Mouse (Mus musculus): ENCODE results near the gene Vhl. TPM values are rescaled to one million over a fixed set of nuclear protein-coding genes. Genes with fewer than 3 reads are reported as not detected.
A peak's percentile ranks its signal among the peaks of the same experiment; 100 is the strongest.

The Vhl gene
- total RNA-seq (2021) = 1 to 10 TPM; 8.3 to 8.6 TPM
- polyA plus RNA-seq (2012; rRNA removed) = 11.2 and 12.0 TPM in 2 replicates
- long read RNA-seq, transcript Vhl-201 (3 exons, 2,792 nt) = major isoform, 22 of 23 reads
- long read RNA-seq, partial matches to known transcripts = 0 of 23 reads
- long read RNA-seq, other reads (novel, unspliced or antisense) = 1 of 23 reads

DNA sequence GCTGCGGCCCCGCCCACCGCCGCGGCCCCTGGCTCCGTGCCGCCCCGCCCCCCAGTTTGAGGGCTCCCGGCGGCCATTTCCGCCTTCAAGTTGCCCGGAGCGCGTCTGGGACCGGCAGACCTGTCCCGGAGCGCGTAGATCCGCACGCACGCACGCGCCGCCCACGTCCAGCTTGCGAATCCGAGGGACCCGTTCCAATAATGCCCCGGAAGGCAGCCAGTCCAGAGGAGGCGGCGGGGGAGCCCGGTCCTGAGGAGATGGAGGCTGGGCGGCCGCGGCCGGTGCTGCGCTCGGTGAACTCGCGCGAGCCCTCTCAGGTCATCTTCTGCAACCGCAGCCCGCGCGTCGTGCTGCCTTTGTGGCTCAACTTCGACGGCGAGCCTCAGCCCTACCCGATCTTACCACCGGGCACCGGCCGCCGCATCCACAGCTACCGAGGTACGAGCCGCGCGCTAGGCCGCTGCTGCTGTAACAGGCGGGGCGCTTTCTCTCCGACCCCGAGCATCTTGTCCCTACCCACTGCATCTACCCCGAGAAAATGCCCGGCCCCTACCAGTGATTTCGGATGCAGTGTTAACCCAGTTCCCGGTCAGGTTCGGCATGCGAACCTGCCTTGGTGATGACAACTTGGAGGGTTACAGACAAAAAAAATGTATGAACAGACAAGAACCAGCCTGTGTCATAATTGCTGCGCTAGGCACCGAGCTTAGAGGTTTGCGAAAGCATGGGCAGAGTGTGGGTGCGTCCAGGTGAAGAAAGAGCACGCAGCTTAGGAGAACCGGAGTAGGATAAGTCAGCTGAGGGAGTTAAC is at the start of gene Vhl:
Vhl (plus strand) TSS at position 19 of the 811 bp plus-strand sequence.
- Histone ChIP-seq H3K4me3 (peak within 1 kb of the TSS; percentile 91), H3K27ac (peak within 1 kb of the TSS; percentile 85), H3K9ac (ENCODE audit: low read depth, low read length) (peak within 1 kb of the TSS; percentile 84), H3K27me3 (ENCODE audit: control insufficient read depth, insufficient read depth, low read length) (no peaks in the 10 kb centered on the region), H3K4me1 (ENCODE audit: control insufficient read depth, insufficient read depth, low read length) (peaks cover 5% of the 10 kb centered on the region), H3K79me2 (replicated peaks; ENCODE audit: control insufficient read depth, insufficient read depth, low read length) (no peaks in the 10 kb centered on the region), H3K36me3 (ENCODE audit: control insufficient read depth, insufficient read depth, low read length) (no peaks in the 10 kb centered on the region)
- TF ChIP-seq CTCF (IDR thresholded peaks at IDR 0.05) (peak; percentile 54), POLR2A (IDR thresholded peaks at IDR 0.05; ENCODE audit: insufficient read depth, low read depth, low read length) (peak; percentile 52; the same call in 1 of the 2 replicates), EP300 (IDR thresholded peaks at IDR 0.05; ENCODE audit: insufficient read depth, low read depth, low read length) (no peak)
- intact Hi-C loops (cut with DNase I) = loop anchor here (1.0 to 5.0 kb wide), 3 partner anchors 20 to 387 kb away; partner anchors contain the start of genes Brk1, Emc3, Fancd2 and Mtmr14
- 2% methylated on average over 73 of the region's 76 CpGs for WGBS
- DNase-seq = peak; percentile 93 to 94

DNA sequence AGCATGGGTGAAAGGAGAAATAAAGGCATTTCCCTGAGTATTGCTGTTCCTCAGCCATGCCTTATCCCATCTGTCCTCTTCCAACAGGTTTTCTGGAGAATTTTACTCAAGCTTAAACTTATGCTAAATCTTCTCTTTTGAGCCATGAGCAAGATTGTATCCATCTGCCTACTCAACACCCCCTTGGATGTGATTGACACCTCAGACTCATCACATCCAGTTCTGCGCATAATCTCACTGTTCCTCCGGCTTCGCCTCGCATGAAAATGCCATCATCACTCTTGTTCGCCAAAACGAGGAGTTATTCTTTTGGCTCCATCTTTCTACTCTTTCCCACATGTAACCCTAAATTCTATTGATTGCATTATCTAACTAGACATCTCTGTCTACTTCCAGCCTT is 47.7 kb upstream of the Vhl start:
- Histone ChIP-seq H3K27me3 (ENCODE audit: control insufficient read depth, insufficient read depth, low read length) (no peaks in the 10 kb centered on the region), H3K9ac (ENCODE audit: low read depth, low read length) (no peak overlapping the region), H3K4me1 (ENCODE audit: control insufficient read depth, insufficient read depth, low read length) (no peaks in the 10 kb centered on the region), H3K36me3 (ENCODE audit: control insufficient read depth, insufficient read depth, low read length) (no peaks in the 10 kb centered on the region), H3K79me2 (replicated peaks; ENCODE audit: control insufficient read depth, insufficient read depth, low read length) (no peaks in the 10 kb centered on the region), H3K4me3 (no peak overlapping the region), H3K27ac (no peak overlapping the region)
- DNase-seq = no peak
- intact Hi-C loops (cut with DNase I) = no loop called here
- WGBS = 92% methylated on average over 6 of the region's 6 CpGs
- TF ChIP-seq POLR2A (IDR thresholded peaks at IDR 0.05; ENCODE audit: insufficient read depth, low read depth, low read length) (no peak), CTCF (IDR thresholded peaks at IDR 0.05) (no peak), EP300 (IDR thresholded peaks at IDR 0.05; ENCODE audit: insufficient read depth, low read depth, low read length) (no peak)

DNA sequence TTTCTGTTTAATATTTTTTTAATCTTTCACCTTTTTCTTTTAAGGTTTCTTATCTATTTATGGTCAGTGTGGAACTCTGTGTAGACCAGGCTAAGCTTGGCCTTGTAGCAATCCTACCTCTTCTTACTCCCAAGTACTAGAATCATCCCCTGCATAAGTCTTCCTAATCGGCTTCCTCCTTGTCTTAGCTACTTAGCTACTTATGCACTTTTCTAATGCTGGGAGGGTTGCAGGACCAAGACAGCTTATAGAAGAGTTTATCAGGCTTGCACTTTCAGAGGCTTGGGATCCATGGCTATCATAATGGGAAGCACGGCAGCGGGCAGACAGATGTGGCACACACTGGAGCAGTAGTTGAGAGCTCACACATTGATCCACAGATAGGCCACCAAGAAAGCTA is 44.5 kb upstream of the Vhl start:
- WGBS = 93% methylated on average over 3 of the region's 3 CpGs
- intact Hi-C loops (cut with DNase I) = no loop called here

DNA sequence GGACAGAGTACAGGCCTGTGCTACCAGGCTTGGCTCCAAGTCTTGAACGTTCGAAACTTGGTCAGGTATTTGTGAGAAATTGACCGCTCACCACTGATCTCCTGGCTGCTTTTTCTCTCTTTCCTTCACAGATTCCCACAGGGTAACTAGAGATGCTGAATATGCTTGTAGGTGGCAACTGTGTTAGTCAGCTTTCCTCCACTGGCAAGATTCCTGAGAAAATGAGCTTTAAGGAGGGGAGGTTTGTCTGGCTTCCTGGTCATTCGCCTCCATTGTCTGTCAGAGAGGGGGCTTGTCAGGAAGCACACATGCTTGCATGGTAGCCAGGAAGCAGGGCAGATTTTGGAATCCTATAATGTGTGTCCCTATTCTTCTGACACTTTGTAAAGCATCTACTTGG is 40.7 kb upstream of the Vhl start:
- intact Hi-C loops (cut with DNase I) = no loop called here
- Histone ChIP-seq H3K27ac (no peak overlapping the region), H3K79me2 (replicated peaks; ENCODE audit: control insufficient read depth, insufficient read depth, low read length) (no peaks in the 10 kb centered on the region), H3K27me3 (ENCODE audit: control insufficient read depth, insufficient read depth, low read length) (no peaks in the 10 kb centered on the region), H3K36me3 (ENCODE audit: control insufficient read depth, insufficient read depth, low read length) (no peaks in the 10 kb centered on the region), H3K4me1 (ENCODE audit: control insufficient read depth, insufficient read depth, low read length) (no peaks in the 10 kb centered on the region), H3K9ac (ENCODE audit: low read depth, low read length) (no peak overlapping the region), H3K4me3 (no peak overlapping the region)
- TF ChIP-seq POLR2A (IDR thresholded peaks at IDR 0.05; ENCODE audit: insufficient read depth, low read depth, low read length) = no peak
- TF ChIP-seq EP300 (IDR thresholded peaks at IDR 0.05; ENCODE audit: insufficient read depth, low read depth, low read length) = no peak
- TF ChIP-seq CTCF (IDR thresholded peaks at IDR 0.05) = no peak
- no peak for DNase-seq
- WGBS = 80% methylated on average over 4 of the region's 4 CpGs

More for the DNA sequence above, 44.5 kb upstream of the Vhl start:
- Histone ChIP-seq H3K27ac (no peak overlapping the region), H3K36me3 (ENCODE audit: control insufficient read depth, insufficient read depth, low read length) (no peaks in the 10 kb centered on the region), H3K4me3 (no peak overlapping the region), H3K27me3 (ENCODE audit: control insufficient read depth, insufficient read depth, low read length) (no peaks in the 10 kb centered on the region), H3K9ac (ENCODE audit: low read depth, low read length) (no peak overlapping the region), H3K79me2 (replicated peaks; ENCODE audit: control insufficient read depth, insufficient read depth, low read length) (no peaks in the 10 kb centered on the region), H3K4me1 (ENCODE audit: control insufficient read depth, insufficient read depth, low read length) (no peaks in the 10 kb centered on the region)
- no peak for DNase-seq
- no peak for TF ChIP-seq EP300 (IDR thresholded peaks at IDR 0.05; ENCODE audit: insufficient read depth, low read depth, low read length)
- TF ChIP-seq POLR2A (IDR thresholded peaks at IDR 0.05; ENCODE audit: insufficient read depth, low read depth, low read length) = no peak
- TF ChIP-seq CTCF (IDR thresholded peaks at IDR 0.05) = no peak

DNA sequence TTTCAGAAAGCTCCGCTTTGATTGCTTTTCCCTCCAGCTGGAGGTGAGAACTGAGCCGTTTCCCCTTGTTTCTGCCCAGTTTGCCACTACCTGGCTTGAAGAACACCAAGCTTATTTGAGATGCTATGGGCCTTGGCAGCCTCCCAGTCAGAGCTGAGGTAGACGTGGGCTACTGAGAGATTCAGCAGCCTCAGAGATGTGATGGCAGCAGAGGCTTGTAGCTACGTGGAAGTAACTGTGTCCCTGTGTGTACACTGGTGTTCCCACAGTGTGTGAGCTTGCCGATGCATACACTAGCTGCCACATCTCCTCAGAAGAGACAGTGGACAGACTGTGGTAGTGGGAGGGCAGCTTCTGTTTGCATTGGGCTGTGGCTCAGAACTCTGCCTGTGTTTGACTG is 38.7 kb upstream of the Vhl start:
- Histone ChIP-seq H3K27me3 (ENCODE audit: control insufficient read depth, insufficient read depth, low read length) (no peaks in the 10 kb centered on the region), H3K4me3 (no peak overlapping the region), H3K27ac (no peak overlapping the region), H3K9ac (ENCODE audit: low read depth, low read length) (no peak overlapping the region), H3K36me3 (ENCODE audit: control insufficient read depth, insufficient read depth, low read length) (no peaks in the 10 kb centered on the region), H3K79me2 (replicated peaks; ENCODE audit: control insufficient read depth, insufficient read depth, low read length) (no peaks in the 10 kb centered on the region), H3K4me1 (ENCODE audit: control insufficient read depth, insufficient read depth, low read length) (no peaks in the 10 kb centered on the region)
- TF ChIP-seq CTCF (IDR thresholded peaks at IDR 0.05) = no peak
- TF ChIP-seq EP300 (IDR thresholded peaks at IDR 0.05; ENCODE audit: insufficient read depth, low read depth, low read length) = no peak
- TF ChIP-seq POLR2A (IDR thresholded peaks at IDR 0.05; ENCODE audit: insufficient read depth, low read depth, low read length) = no peak
- intact Hi-C loops (cut with DNase I) = no loop called here
- DNase-seq = no peak
- WGBS = 88% methylated on average over 5 of the region's 5 CpGs

Data from heart, adult 2 months (tissue).